Mouse (Mus musculus) spleen, postnatal 36 days (tissue): ENCODE data around the gene Aldh1a2.
A peak's percentile ranks its signal among the peaks of the same experiment; 100 is the strongest.

Experiments
- DNase-seq, 2 experiments: peaks; one replicate each; pipeline ENCODE4 v3.0.0; 2022; ENCODE audit warnings: low spot score in 2 of 2, mixed read lengths in 1 of 2

Gene Aldh1a2

GRCm38 (mm10) chr9:71215248-71216035 lies at the start of gene Aldh1a2:
Gene Aldh1a2, plus strand, starts transcription at chr9:71215789.
- DNase-seq, result peak; percentile 18 to 26

DNA sequence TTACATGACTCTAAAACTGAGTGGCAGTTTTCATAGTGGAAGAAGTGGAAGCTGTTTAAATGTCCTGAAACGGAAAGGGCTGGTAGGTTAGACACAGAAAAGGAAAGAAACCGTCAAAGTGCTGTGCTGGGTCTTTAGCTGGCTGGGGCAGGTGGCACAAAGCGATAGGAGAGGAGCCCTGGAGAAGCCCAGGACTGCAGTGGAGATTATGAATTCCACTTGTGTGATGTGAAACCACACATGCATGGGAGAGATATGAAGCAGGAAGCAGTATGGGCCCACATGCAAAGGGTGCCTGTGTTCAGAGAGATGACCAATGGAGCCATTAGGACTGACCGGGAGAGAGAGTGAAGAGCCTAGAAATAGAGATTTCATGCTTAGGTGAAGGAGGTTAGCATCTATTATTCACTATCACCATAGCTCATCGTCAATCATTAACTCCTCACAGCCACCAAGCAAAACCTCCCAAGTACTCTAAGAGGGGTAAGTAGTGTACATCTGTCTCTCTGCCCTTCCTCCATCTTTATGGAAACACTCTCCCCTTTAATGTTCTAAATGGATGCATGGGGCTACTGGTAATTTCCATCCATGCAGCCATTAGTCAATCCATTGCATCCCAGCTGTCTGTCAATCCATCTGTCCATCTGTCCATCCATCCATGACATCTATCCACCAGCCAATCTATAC lies 49.4 kb upstream of the Aldh1a2 start:
- DNase-seq, result peak; percentile 59 to 79

- peak in 1 of 2 experiments; percentile 30 for DNase-seq
These were observed 48.6 kb upstream of the Aldh1a2 start for GRCm38 (mm10) chr9:71166871-71167465.

DNA sequence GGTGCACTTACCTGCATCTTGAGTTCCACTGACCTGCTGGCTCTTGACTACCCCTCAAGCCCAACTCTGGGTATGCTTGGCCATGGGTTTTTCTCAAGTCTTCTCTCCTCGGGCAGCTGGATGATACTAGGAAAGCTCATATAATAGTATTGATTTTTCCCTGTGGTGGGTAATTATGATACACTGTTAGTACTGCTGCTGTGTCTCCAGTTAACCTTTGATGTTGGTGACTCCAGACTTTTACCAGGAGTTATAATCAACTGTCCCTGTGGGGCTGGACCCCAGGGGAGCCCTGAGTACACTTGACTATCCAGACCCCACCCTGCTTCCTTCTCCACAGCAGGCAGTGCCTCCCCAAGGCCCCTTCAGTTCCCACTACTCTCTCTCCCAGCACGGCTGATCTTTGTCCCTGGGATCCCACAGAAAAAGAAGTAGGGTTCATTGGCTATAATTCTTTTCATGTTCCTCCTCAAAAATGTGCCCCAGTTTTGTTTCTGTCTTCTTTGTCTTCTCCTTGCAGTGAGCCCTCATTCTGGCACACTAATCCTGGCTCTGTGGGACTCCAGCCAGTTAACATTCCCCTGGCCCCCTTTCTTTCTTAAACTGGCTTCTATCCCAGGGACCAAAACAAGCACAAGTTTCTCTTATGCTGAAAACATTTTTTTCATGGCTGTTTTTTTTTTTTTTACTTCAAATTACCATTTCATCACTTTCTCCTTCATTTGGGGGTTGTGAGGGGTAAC lies 47.9 kb upstream of the Aldh1a2 start:
- no peak for DNase-seq

- DNase-seq, result no peak
These were observed 47.1 kb upstream of the Aldh1a2 start, which contains the start of gene Aqp9 for GRCm38 (mm10) chr9:71168511-71168910. Gene Aqp9, minus strand, starts transcription at chr9:71168682.

DNA sequence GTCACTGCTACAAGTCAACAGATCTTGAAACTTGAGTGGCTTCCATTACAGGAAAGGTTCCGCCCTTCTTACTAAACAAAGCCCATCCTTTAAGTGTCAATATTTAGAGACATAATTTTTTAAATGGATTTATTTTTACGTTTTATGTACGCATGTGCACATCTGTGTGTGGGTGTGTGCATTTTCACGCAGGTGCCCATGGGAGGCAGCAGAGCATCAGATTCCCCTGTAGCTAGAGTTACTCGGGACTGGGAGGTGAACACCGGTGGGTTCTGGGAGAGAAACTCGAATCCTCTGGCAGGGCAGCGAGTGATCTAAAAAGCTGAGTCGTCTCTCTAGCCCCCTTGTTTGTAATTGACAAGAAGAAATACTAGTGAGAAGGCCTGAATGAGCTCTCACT lies 42.1 kb upstream of the Aldh1a2 start:
- DNase-seq, result no peak

DNA sequence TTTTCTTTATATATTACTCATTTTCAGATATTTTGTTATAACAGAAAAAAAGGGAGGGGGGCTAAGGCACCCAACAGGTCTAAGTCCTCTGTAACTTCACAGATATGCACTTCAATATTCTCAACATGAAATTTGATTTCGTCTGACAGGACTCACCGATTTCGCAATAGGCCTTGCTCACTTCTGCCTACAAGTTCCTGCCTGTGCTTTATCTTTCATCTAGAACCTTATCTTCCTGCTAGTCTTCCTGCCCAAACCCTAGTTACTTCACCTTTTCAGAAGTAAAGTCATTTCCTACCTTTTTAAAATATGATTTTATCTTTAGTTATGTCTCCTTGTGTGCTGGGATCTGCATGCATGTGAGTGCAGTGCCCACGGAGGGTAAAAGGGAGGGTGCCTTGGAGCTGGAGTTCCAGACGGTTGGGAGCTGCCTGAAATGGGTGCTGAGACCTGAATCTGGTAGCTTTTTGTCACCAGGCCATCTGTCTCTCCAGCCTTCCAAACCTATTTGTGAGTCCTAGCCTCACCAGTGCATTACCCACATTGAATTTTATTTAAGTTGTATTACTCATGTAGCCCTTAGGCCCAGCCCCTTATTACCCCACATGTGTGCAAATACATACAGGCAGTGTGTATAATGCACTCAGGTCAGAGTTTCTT lies 41.1 kb upstream of the Aldh1a2 start:
- no peak for DNase-seq

GRCm38 (mm10) chr9:71175686-71176085 lies 39.9 kb upstream of the Aldh1a2 start:
- no peak for DNase-seq

DNA sequence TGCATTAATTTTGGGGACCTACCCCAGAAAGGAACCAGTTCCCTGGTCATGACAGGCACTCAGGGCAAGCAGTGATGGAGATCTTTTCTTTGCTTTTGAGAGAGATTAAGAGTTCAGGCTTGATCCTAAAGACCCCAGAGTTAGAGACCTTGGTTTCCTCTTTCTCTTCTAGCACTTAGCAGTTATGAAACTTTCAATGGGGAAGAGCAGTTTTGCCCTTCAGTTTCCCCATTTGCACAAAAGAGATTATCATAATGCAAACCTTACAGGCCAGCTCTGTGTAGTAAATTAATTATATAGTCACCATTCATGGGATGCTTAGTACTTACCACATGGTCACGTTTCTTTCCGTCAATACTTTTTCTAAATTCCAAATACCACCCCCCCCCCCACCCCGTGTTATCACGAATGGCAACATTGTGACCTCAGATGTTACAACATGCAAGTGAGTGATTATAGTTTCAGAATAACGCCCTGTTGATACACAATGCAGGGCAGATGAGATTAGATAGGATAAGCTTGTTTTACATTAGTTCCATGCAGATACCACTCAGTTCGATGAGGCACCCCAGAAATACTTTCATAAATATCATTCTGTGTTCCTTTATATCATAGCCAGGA lies 36.2 kb upstream of the Aldh1a2 start:
- DNase-seq, result no peak

GRCm38 (mm10) chr9:71179964-71180700 lies 35.5 kb upstream of the Aldh1a2 start:
- DNase-seq, result no peak

GRCm38 (mm10) chr9:71185285-71185684 lies 30.3 kb upstream of the Aldh1a2 start:
- no peak for DNase-seq

DNA sequence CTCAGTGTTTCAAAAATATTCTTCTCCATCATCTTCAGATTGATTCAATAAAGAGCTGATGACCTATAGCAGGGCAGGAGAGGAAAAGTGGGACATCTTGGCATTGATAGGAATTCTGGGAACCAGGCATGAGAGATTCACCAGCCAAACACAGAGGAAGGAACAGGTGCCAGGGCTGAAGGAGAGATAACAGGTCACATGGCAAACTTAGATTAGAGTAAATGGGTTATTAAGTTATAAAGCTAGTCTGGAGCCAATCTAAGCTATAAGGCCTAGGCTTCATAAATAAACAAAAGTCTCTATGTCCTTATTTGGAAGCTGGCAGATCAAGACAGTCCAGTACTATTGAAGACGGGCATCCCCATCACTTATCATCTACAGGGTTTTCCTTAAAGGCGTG lies 29.8 kb upstream of the Aldh1a2 start:
- no peak for DNase-seq

DNA sequence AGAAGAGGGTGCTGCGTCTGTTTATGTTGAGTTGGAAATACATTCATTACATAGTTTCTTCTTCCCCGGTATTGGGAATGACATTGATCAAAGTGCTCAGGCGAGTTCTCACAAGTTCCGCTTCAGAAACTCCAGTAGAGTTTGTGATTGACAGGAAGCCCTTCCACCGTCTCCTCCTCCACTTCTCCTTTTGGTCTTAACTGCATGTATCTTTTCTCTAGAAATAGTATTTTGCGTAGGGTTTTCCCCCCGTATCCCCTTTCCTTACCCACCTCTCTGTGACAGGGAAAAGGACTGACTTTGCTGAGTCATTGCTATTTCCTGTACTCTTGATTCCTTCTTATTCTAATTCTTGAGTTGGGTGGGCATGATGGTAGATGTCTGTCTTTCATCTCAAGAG lies 28.2 kb upstream of the Aldh1a2 start:
- no peak for DNase-seq

- DNase-seq, result peak; percentile 48 to 59
These were observed 26.8 kb upstream of the Aldh1a2 start for GRCm38 (mm10) chr9:71188647-71189415.

GRCm38 (mm10) chr9:71198826-71199225 lies 16.8 kb upstream of the Aldh1a2 start:
- no peak for DNase-seq

- no peak for DNase-seq
These were observed 13.3 kb upstream of the Aldh1a2 start for GRCm38 (mm10) chr9:71202265-71202664.

DNA sequence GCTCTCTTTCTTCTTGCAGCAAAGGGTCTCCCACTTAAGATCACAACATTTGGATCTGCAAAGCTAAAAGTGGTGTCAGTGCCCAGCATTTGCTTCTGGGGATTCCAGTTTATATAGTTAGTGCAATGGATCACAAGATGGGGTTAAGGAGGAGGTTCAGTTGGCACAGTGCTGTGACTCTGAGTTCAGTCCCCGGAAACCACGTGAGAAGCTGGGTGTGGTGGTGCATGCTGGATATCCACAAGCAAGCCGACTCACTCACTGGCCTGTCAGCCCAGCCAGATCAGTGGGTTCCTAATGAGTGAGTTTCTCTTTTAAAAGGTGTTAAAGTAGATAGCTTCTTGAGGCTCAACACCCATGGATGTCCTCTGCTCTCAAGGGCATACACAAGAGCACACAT lies 6.3 kb upstream of the Aldh1a2 start:
- DNase-seq, result no peak

DNA sequence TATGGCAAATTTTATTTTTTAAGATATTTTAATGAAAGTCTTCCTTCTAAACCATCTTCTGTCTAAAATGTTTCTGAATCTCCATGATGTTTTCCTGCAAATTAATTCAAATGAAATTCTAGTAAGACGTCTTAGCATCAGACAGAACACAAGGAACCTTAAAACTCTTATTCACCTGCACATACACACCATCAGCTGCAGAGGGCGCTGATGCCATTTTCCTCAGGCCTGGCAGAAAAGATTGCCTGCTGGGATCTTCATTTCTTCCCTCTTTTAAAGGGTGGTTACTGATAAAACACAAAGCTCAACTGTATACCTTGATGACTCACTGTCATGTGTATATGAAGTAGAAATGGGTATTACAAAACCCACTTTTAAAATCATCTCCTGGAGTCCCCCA lies 4.7 kb upstream of the Aldh1a2 start:
- no peak for DNase-seq

DNA sequence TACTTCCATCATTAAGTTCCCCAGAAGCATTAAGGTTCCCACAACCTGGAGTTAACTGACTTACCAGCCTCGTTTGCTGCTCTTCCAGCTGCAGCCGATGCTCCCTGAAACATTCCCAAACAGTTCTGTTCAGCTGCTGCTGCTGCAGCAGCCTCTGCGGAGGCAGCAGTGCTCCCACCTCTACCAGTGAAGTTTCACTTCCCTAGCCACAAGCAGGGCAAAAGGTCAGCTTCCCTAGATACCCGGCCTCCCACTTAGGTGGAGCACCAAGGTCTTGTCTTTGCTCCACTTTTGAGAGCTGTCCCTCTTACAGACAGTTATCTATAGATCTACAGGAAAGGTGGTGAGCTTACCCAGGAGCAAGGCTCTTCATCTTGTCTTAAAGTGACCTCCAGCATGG lies 2.0 kb upstream of the Aldh1a2 start:
- DNase-seq, result peak; percentile 42 to 46
